Comparison of ENCODE assay signal across 10 mouse cellular contexts in genomic region chrX:166384935-166385334, GRCm38 (mm10). TPM values are rescaled to one million over a fixed set of nuclear protein-coding genes. Genes with fewer than 3 reads are reported as not detected.
DNase-seq lines count a peak whose midpoint lies in the region; ATAC-seq lines count a peak whose summit lies in the region.
"Had no signal": no experiment of that assay in that cellular context is flagged by ENCODE, and none has a peak within 500 bp of the region (broad histone marks: within the 10 kb centered on the region; RNA-seq: fewer than 3 reads in every experiment).

No protein-coding gene starts in this region.

- H3K4me3 ChIP-seq in heart, embryonic 14.5 days (ENCODE audit: control insufficient read depth in 1 of 2, insufficient read depth in 1 of 2, low read depth in 1 of 2, low read length in 2 of 2), result no peak overlapping the region
- H3K4me3 ChIP-seq in lung, embryonic 16.5 days (ENCODE audit: low read length), result no peak overlapping the region
- H3K4me3 ChIP-seq: heart, adult 2 months had no signal

- WGBS in heart, embryonic 14.5 days, result 50% methylated on average over 3 of the region's 3 CpGs
- 44% methylated on average over 3 of the region's 3 CpGs for WGBS in lung, embryonic 16.5 days

- H3K9me3 ChIP-seq in heart, embryonic 14.5 days (ENCODE audit: control insufficient read depth, low read length), result no peaks in the 10 kb centered on the region
- no peaks in the 10 kb centered on the region for H3K9me3 ChIP-seq in lung, embryonic 16.5 days (ENCODE audit: control insufficient read depth, low read length)
- H3K9me3 ChIP-seq: G1E had no signal

- no peaks in the 10 kb centered on the region for H3K36me3 ChIP-seq in heart, embryonic 14.5 days (ENCODE audit: control insufficient read depth, insufficient read depth, low read length)
- H3K36me3 ChIP-seq in lung, embryonic 16.5 days (ENCODE audit: control insufficient read depth, insufficient read depth, low read length), result no peaks in the 10 kb centered on the region

- no peaks in the 10 kb centered on the region; a peak in 1 of 4 replicates for H3K4me1 ChIP-seq in heart, embryonic 14.5 days (ENCODE audit: control insufficient read depth in 2 of 2, insufficient read depth in 2 of 2, low read length in 2 of 2)
- no peaks in the 10 kb centered on the region for H3K4me1 ChIP-seq in lung, embryonic 16.5 days (replicated peaks; ENCODE audit: control insufficient read depth, insufficient read depth, low read length)

- intact Hi-C loops in heart, postnatal 25 days (cut with DNase I), result no loop called here

- H3K27ac ChIP-seq in heart, embryonic 14.5 days (replicated peaks in 1 of 2; ENCODE audit: control insufficient read depth in 1 of 2, insufficient read depth in 1 of 2, low read depth in 2 of 2, low read length in 2 of 2), result no peak overlapping the region
- no peak overlapping the region for H3K27ac ChIP-seq in lung, embryonic 16.5 days (ENCODE audit: low read length)
- H3K27ac ChIP-seq: heart, adult 2 months had no signal

- no peaks in the 10 kb centered on the region for H3K27me3 ChIP-seq in heart, embryonic 14.5 days (ENCODE audit: control insufficient read depth, insufficient read depth, low read length)
- no peaks in the 10 kb centered on the region; the same call in 1 of the 2 replicates for H3K27me3 ChIP-seq in lung, embryonic 16.5 days (ENCODE audit: control insufficient read depth, insufficient read depth, low read depth, low read length)

- H3K9ac ChIP-seq in heart, embryonic 14.5 days (ENCODE audit: low read length), result no peak overlapping the region
- H3K9ac ChIP-seq in lung, embryonic 16.5 days (ENCODE audit: low read length), result no peak overlapping the region

- DNase-seq in heart, adult 8-10 months (ENCODE audit: low spot score), result peak; percentile 5
- DNase-seq in heart, postnatal 25 days (ENCODE audit: low spot score), result no peak
- peak; percentile 78 for DNase-seq in adrenal gland, adult 2 months
- no peak for DNase-seq in layer of hippocampus, adult 9-10 months (ENCODE audit: low spot score)
- no peak for DNase-seq in right cerebral cortex, postnatal 14 days
- DNase-seq in right cerebral cortex, adult 18-20 months, result no peak

- peak; percentile 31; the same call in 1 of the 2 replicates for ATAC-seq in heart, embryonic 14.5 days (ENCODE audit: insufficient number of reproducible peaks, insufficient read depth, low FRiP score, low read depth)
- ATAC-seq in lung, embryonic 16.5 days (ENCODE audit: low read depth), result peak; percentile 90

- H3K4me2 ChIP-seq in heart, embryonic 14.5 days (ENCODE audit: low read length), result no peak overlapping the region
- H3K4me2 ChIP-seq in lung, embryonic 16.5 days (ENCODE audit: low read depth, low read length), result no peak overlapping the region

RNA-seq across cellular contexts. Expression of gene Trappc2, which starts 55.4 kb away (rescaled TPM):
- 10 to 100 TPM; 13.7 to 18.3 (median 15.3) TPM for total RNA-seq in heart, adult 8-10 months (2022)
- 10 to 100 TPM; 14.7 to 16.7 TPM for total RNA-seq in heart, postnatal 25 days (2021)
- 10 to 100 TPM; 14.8 to 26.1 TPM for total RNA-seq in adrenal gland, adult 2 months (2021)
- polyA plus RNA-seq in adrenal gland, adult 2 months (2012; rRNA removed), result 0.64 and 0.93 TPM in 2 replicates
- 39.7 and 43.3 TPM in 2 replicates for polyA plus RNA-seq in heart, embryonic 14.5 days (2014; fragmentation: Nextera tagmentation; extraction: Ambion mirVana)
- polyA plus RNA-seq in lung, embryonic 16.5 days (2015; fragmentation: Nextera tagmentation; extraction: Ambion mirVana), result 37.7 and 38.4 TPM in 2 replicates

RNA-seq across cellular contexts. Expression of gene Ofd1, which starts 55.6 kb away (rescaled TPM):
- 1 to 10 TPM; 4.1 to 6.0 (median 4.7) TPM for total RNA-seq in heart, adult 8-10 months (2022)
- total RNA-seq in heart, postnatal 25 days (2021), result 1 to 10 TPM; 3.3 to 3.6 TPM
- 1 to 10 TPM; 6.1 to 6.3 TPM for total RNA-seq in adrenal gland, adult 2 months (2021)
- polyA plus RNA-seq in adrenal gland, adult 2 months (2012; rRNA removed), result 0.37 and 0.59 TPM in 2 replicates
- polyA plus RNA-seq in heart, embryonic 14.5 days (2014; fragmentation: Nextera tagmentation; extraction: Ambion mirVana), result 5.2 and 5.8 TPM in 2 replicates
- 6.8 and 6.9 TPM in 2 replicates for polyA plus RNA-seq in lung, embryonic 16.5 days (2015; fragmentation: Nextera tagmentation; extraction: Ambion mirVana)

Comparison
In these comparisons a context has a peak if more than half of its experiments do, and no peak if none do; other contexts are left out.
1. DNase-seq: peak in heart, adult 8-10 months (single experiment) and adrenal gland, adult 2 months (single experiment); none in heart, postnatal 25 days (single experiment), layer of hippocampus, adult 9-10 months (single experiment), right cerebral cortex, postnatal 14 days (single experiment) and right cerebral cortex, adult 18-20 months (single experiment).